Comparison of ENCODE assay signal across 8 mouse cellular contexts in the genomic region with DNA sequence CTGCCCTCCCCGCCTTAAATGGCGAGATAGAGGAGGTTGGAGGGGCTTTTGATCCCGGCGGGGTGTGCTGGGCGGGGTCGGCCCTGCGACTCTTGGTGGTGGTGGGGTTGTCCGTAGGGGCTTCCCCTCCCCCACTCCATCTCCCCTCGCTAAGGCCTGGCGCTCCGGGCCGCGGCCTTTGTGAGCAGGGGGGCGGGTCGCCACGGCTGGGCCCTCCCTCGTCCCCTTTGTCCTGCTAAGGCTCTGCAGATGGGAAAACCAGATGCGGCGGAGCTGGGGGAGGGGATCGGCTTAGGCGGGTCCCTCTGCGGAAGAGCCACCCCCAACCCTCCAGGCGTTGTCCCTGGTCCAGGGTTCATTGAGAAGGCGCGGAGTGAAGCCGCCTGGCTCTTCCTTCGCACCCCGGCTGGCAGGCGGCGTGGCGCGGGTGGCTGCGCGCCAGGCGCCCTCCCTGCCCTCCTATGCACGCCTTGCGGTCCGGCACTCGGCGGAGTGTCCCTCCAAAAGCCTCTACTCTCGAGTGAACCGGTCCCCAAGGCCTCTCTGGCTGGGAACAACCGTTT. TPM values are rescaled to one million over a fixed set of nuclear protein-coding genes. Genes with fewer than 3 reads are reported as not detected.
A peak's percentile ranks its signal among the peaks of the same experiment; 100 is the strongest.
DNase-seq lines count a peak whose midpoint lies in the region; ATAC-seq lines count a peak whose summit lies in the region.

No protein-coding gene starts in this region.

- H3K9ac ChIP-seq in forebrain, embryonic 15.5 days (replicated peaks) = peak overlapping the region; percentile 97
- peak overlapping the region; percentile 96 for H3K9ac ChIP-seq in stomach, embryonic 16.5 days (ENCODE audit: low read length)

- no peaks in the 10 kb centered on the region for H3K27me3 ChIP-seq in forebrain, embryonic 15.5 days
- peaks cover 23% of the 10 kb centered on the region for H3K27me3 ChIP-seq in hindbrain, embryonic 10.5 days (ENCODE audit: insufficient read depth, poor library complexity, severe bottlenecking)
- peaks cover 28% of the 10 kb centered on the region for H3K27me3 ChIP-seq in midbrain, embryonic 10.5 days (ENCODE audit: low read depth, poor library complexity, severe bottlenecking)
- H3K27me3 ChIP-seq in stomach, embryonic 16.5 days (ENCODE audit: control insufficient read depth, insufficient read depth, low read length) = no peaks in the 10 kb centered on the region

- H3K27ac ChIP-seq in forebrain, embryonic 15.5 days (replicated peaks) = peak overlapping the region; percentile 95
- H3K27ac ChIP-seq in hindbrain, embryonic 10.5 days = peak overlapping the region; percentile 100
- H3K27ac ChIP-seq in midbrain, embryonic 10.5 days (replicated peaks) = peak overlapping the region; percentile 100
- peak overlapping the region; percentile 99 for H3K27ac ChIP-seq in stomach, embryonic 16.5 days (ENCODE audit: low read length)

- intact Hi-C loops in left cerebral cortex, postnatal 25 days (cut with DNase I) = loop anchor here (1.0 to 10.0 kb wide), 5 partner anchors 23 to 513 kb away; a partner anchor contains a TSS

- H3K4me1 ChIP-seq in forebrain, embryonic 15.5 days = peaks cover 48% of the 10 kb centered on the region
- peaks cover 65% of the 10 kb centered on the region for H3K4me1 ChIP-seq in hindbrain, embryonic 10.5 days (replicated peaks)
- peaks cover 62% of the 10 kb centered on the region for H3K4me1 ChIP-seq in midbrain, embryonic 10.5 days
- peaks cover 36% of the 10 kb centered on the region for H3K4me1 ChIP-seq in stomach, embryonic 16.5 days (ENCODE audit: control insufficient read depth, insufficient read depth, low read length)

- peak overlapping the region; percentile 73 for H3K4me2 ChIP-seq in forebrain, embryonic 15.5 days (replicated peaks)
- peak overlapping the region; percentile 61 for H3K4me2 ChIP-seq in stomach, embryonic 16.5 days (ENCODE audit: low read depth, low read length)

- H3K4me3 ChIP-seq in forebrain, embryonic 15.5 days = peak overlapping the region; percentile 95
- peak overlapping the region; percentile 100 for H3K4me3 ChIP-seq in hindbrain, embryonic 10.5 days
- peak overlapping the region; percentile 99 for H3K4me3 ChIP-seq in midbrain, embryonic 10.5 days
- H3K4me3 ChIP-seq in stomach, embryonic 16.5 days (replicated peaks; ENCODE audit: low read length) = peak overlapping the region; percentile 88

- H3K36me3 ChIP-seq in forebrain, embryonic 15.5 days = peaks cover 4% of the 10 kb centered on the region; the same call in 1 of the 2 replicates
- peaks cover 44% of the 10 kb centered on the region for H3K36me3 ChIP-seq in hindbrain, embryonic 10.5 days
- H3K36me3 ChIP-seq in midbrain, embryonic 10.5 days = peaks cover 44% of the 10 kb centered on the region
- 0 out of 2 replicates have a peak, but pooled peaks cover 4% of the 10 kb centered on the region for H3K36me3 ChIP-seq in stomach, embryonic 16.5 days (ENCODE audit: control insufficient read depth, insufficient read depth, low read length)

- WGBS in forebrain, embryonic 15.5 days = under 1% methylated on average over 43 of the region's 43 CpGs
- 0% methylated on average over 43 of the region's 43 CpGs for WGBS in hindbrain, embryonic 10.5 days
- whole genome bisulfite sequencing in midbrain, embryonic 10.5 days = under 1% methylated on average over 38 of the region's 43 CpGs
- WGBS in stomach, embryonic 16.5 days = under 1% methylated on average over 43 of the region's 43 CpGs

- peak; percentile 60 for ATAC-seq in forebrain, embryonic 15.5 days (replicated peaks)
- ATAC-seq in stomach, embryonic 16.5 days (ENCODE audit: insufficient read depth, low FRiP score) = peak; percentile 71

- H3K9me3 ChIP-seq in forebrain, embryonic 15.5 days = no peaks in the 10 kb centered on the region
- no peaks in the 10 kb centered on the region for H3K9me3 ChIP-seq in hindbrain, embryonic 10.5 days
- no peaks in the 10 kb centered on the region for H3K9me3 ChIP-seq in midbrain, embryonic 10.5 days (replicated peaks)
- H3K9me3 ChIP-seq in stomach, embryonic 16.5 days (replicated peaks; ENCODE audit: control insufficient read depth, low read length) = no peaks in the 10 kb centered on the region

- peak; percentile 92 for DNase-seq in 3T3-L1 (ENCODE audit: low read depth, low spot score)
- DNase-seq in NIH3T3 (ENCODE audit: low read depth) = peak; percentile 77
- peak; percentile 97 for DNase-seq in hindbrain, embryonic 10.5 days (ENCODE audit: low spot score)
- DNase-seq in left cerebral cortex, postnatal 25 days (ENCODE audit: low spot score in 2 of 2) = peak; percentile 32 to 50
- DNase-seq in midbrain, embryonic 10.5 days (ENCODE audit: low spot score) = peak; percentile 98
- DNase-seq in thymus, adult 18-20 months = no peak

RNA-seq across cellular contexts. Expression of a gene that starts 1.8 kb away (rescaled TPM):
- polyA plus RNA-seq in forebrain, embryonic 15.5 days (2015; fragmentation: Nextera tagmentation; extraction: Ambion mirVana) = 521 and 538 TPM in 2 replicates
- 757 and 846 TPM in 2 replicates for polyA plus RNA-seq in hindbrain, embryonic 10.5 days (2016; fragmentation: Nextera tagmentation; extraction: Ambion mirVana)
- total RNA-seq in left cerebral cortex, postnatal 25 days (2021) = 100 to 1,000 TPM; 384 to 450 TPM
- polyA plus RNA-seq in midbrain, embryonic 10.5 days (2016; fragmentation: Nextera tagmentation; extraction: Ambion mirVana) = 675 and 709 TPM in 2 replicates
- 161 and 176 TPM in 2 replicates for polyA plus RNA-seq in stomach, embryonic 16.5 days (2015; fragmentation: Nextera tagmentation; extraction: Ambion mirVana)

RNA-seq across cellular contexts. Expression of a gene that starts 55.4 kb away (rescaled TPM):
- 16,767 and 16,970 TPM in 2 replicates for polyA plus RNA-seq in forebrain, embryonic 15.5 days (2015; fragmentation: Nextera tagmentation; extraction: Ambion mirVana)
- polyA plus RNA-seq in hindbrain, embryonic 10.5 days (2016; fragmentation: Nextera tagmentation; extraction: Ambion mirVana) = 14,349 and 15,462 TPM in 2 replicates
- total RNA-seq in left cerebral cortex, postnatal 25 days (2021) = 1,000 to 10,000 TPM; 2,451 to 2,479 TPM
- 12,690 and 13,877 TPM in 2 replicates for polyA plus RNA-seq in midbrain, embryonic 10.5 days (2016; fragmentation: Nextera tagmentation; extraction: Ambion mirVana)
- polyA plus RNA-seq in stomach, embryonic 16.5 days (2015; fragmentation: Nextera tagmentation; extraction: Ambion mirVana) = 14,659 and 15,131 TPM in 2 replicates

Comparison
In these comparisons a context has a peak if more than half of its experiments do, and no peak if none do; other contexts are left out.
1. DNase-seq: peak in 3T3-L1 (single experiment), NIH3T3 (single experiment), hindbrain, embryonic 10.5 days (single experiment), left cerebral cortex, postnatal 25 days (2 of 2) and midbrain, embryonic 10.5 days (single experiment); none in thymus, adult 18-20 months (0 of 2).
2. Peak in every context shown above with its lines, with median percentiles within 50 percentile points of each other: H3K27ac ChIP-seq and H3K4me3 ChIP-seq.